Mouse (Mus musculus): ENCODE data around the gene Bmf.
"Not testable (repeated sequence)": the region's sequence is repeated elsewhere in the genome, so short reads cannot be mapped to it uniquely, and the experiment has no call there.

Bmf gene

GRCm38 (mm10) chr2:118549507-118550473 is at the start of gene Bmf:
Gene Bmf (minus strand): TSS chr2:118549687.
- DNase-seq (ENCODE audit: extremely low read depth, low read depth), result peak; percentile 96

DNA sequence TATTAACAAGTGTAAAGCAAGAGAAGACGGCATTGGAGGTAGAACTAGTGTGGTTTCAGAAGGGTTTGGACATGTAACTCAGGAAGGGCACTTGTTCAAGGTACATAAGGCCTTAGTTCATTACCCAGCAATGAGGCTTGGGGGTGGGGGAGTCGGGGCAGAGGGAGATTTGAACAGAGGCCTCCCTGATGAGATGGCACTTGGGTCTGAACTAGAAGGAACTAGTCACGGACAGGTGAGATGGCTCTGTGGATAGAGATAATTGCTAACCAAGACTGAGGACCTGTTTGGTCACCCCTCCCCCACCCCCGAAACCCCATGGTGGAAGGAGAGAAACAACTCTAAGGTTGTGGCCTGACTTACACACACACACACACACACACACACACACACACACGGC is 49.6 kb upstream of the Bmf start:
- peak; percentile 22 for DNase-seq (ENCODE audit: extremely low read depth, low read depth)

DNA sequence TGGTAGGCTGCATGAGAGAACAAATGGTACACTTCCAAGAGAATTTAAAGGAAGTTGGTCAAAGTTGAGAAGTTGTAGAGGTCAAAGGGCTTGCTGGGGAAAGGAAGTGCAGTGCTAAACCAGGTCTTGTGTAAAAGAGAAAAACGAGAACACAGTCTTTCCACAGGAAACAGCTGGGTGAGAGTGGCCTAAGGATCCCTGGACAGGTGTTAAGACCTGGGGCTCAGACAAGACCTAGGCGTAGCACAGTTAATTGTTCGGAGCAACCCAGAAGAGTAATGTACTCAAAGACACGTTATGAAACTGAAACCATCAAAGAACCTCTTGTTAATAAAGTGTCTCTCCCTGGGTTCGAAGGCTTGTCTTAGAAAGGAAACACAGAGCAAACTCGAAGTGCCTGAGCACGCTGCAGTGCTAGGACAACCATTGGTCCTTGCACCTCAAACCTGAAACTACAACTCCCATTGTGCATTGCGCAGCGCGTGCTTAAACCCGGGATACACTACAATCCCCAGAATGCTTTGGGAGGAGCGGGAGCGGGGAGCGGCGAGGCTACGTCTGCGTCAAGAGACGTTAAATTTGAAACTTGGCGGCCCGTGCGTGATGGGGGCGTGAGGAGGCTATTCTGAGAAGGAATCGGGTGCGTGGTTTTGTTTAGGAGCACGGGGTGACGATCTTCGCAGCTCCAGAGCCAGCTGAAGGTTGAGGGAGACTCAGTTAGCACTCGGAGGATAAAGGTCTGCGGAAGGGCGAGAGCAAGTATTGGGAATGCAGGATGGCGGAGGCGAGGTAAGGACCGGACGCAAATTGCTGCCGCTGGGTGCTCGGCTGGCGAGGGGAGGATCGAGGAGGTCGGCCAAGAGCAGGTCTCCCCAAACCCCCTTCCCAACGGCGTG is 48.4 kb upstream of the Bmf start, which contains the start of gene Bub1b:
Gene Bub1b (plus strand): TSS at position 539 of the 896 bp plus-strand sequence.
- DNase-seq (ENCODE audit: extremely low read depth, low read depth), result peak; percentile 86

DNA sequence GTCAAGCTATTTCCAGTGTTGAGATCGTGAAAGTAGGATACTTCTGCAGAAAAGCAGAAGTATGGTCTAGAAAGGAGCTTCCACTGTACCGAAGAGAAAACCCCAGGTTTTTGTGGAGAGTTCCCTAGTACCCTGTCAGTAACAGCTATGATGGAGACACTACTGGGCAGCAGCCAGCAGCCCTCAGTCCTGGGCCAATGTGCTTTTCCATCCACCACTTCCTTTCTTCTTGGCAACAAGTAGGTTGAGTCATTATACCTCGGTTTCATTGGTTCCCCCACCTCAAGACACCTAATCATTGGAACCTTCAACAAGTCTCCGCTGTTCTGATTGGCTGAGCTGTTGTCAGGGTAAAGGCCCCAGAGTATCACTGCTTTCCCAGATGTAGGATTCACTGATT is 41.6 kb upstream of the Bmf start:
- no peak for DNase-seq (ENCODE audit: extremely low read depth, low read depth)

DNA sequence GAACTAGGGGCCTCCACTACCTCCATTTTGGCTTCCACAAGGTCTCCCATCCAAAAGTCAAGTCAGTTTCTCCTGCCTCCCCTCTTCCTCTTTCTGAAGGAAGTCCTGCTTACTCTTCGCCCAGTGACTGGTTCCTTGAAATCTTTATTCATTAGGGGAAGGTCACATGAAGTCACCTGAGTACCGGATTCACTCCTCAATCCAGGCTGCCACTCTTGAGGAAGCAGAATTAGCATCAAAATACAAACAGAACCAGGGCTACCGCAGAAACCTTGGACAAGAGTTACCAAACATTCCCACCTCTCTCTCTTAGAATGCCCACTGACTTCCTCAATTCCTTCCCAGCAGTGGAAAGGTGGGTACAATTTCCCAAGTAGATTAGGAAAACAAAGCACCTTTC is 38.2 kb upstream of the Bmf start:
- DNase-seq (ENCODE audit: extremely low read depth, low read depth), result no peak

DNA sequence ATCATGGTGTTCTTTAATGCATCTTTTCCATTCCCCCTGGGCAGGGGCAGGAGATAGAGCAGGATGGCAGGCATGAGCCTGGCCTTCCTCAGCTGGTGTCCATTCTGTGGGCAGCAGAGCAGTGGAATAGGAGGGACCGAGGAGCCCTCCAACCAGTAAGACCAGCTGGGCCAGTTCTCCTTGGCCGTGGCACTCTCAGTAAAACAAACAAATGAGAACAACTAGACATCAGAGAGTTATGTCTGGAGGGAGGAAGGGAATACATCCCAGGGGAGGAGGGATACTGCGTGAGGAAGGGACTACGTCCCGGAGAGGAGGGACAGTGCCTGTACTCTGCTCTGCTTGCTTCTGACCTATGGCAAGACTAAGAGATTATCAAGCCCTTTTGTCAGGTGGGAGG is 36.5 kb upstream of the Bmf start:
- DNase-seq (ENCODE audit: extremely low read depth, low read depth), result no peak

- DNase-seq (ENCODE audit: extremely low read depth, low read depth), result peak; percentile 60
Observed at GRCm38 (mm10) chr2:118573135-118573534, 23.6 kb upstream of the Bmf start.

DNA sequence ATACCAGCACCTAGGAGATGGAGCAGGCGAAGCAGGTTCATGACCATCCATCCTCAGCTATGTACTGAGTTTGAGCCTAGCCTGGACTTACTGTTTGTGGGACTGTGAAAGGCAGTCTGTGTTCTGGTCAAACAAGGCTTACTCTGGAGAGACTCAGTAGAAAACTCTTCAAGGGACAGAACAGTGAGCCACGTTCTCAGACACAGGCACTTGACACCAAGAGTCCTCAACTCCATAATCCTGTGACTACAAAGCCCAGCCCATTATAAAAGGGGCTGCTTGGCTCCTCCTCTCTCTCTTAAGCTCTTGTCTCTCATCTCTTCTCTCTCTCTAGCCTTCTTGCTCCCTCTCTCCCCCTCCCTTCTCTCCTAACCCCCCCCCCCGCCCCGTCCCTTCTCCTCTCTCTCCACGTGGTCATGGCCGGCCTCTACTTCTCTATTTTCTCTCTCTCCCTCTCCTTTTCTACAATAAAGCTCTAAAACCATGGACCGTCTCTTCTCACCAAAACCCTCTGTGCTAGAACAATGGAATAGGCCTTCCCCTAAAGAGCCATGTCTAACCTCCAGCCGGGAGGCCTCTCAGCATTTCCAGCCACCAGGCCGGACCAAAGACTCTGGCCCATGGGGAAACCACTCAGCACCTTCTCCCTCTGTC is 22.8 kb upstream of the Bmf start:
- DNase-seq (ENCODE audit: extremely low read depth, low read depth), result no peak

DNA sequence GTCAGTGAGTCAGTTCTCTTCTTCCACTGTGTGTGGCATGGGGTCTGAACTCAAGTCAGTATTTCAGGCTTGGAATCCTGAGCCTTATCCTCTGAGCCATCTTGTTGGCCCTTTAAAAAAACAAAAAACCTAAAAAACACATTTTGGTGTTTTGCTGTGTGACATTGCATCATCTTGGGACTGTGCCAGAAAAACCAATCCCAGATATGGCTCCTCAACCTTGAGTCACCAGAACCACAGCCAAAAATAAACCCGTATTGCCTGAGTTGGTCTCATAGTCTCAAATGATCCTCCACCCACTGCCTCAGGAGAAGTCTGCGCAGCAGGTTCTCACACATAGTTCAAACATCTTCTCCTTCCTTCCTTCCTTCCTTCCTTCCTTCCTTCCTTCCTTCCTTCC is 21.5 kb upstream of the Bmf start:
- DNase-seq (ENCODE audit: extremely low read depth, low read depth), result no peak

DNA sequence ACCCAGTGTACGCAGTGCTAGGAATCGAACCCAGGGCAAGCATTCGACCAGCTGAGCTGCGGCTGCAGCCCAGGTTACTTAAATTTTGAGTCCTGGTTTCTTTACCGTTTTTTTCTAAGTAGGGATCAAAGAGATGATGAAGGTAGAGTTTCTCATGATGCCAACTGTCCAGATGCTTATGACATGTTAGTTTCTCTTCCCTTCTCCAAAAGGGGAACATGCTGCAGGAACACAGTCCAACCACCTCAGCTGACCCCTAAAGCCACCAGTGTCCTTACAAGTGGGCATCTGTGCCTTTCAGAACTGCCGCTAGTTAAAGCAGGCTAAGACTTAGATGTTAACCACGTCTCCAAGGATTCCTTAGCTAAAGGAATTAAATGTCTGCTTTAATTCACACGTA is 17.7 kb upstream of the Bmf start:
- no peak for DNase-seq (ENCODE audit: extremely low read depth, low read depth)

DNA sequence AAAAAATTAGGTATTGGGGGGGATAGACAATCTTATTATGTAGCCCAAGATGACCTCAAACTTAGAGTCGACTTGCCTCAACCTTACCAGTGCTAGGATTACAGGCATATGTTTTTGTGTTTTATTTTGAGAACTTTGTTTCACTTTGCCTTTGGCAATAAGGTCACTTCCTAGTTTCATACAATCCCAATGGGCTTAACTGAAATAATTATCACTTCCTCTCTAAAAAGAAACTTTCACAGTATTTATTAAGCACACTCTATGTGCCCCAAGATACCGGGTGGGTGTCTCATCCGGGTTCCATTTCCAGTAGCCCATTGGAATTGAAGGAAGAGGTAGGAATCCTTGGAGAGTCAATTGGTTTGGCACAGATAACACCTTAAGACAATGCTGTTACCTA is 12.9 kb upstream of the Bmf start:
- no peak for DNase-seq (ENCODE audit: extremely low read depth, low read depth)

GRCm38 (mm10) chr2:118562015-118562414 is 12.5 kb upstream of the Bmf start:
- DNase-seq (ENCODE audit: extremely low read depth, low read depth), result no peak

DNA sequence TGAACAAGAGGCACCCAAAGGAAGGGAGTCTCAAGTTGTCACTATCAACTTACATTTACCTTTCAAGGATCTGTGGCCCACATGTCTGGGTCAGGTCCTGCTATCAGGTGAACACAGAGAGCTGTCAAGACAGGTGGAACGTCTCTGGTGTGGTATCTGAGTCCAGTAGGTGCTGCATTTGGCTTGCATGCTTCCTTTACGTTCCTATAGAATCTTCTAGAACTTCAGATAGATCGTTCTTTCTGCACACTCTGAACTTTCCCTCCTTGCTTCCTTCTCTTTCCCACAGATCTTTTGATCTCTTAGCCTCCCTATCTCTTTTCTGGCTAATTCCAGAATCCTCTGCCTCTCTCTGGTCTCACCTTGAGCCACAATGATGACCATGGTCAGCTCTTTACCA is 8.9 kb upstream of the Bmf start:
- DNase-seq (ENCODE audit: extremely low read depth, low read depth), result no peak

DNA sequence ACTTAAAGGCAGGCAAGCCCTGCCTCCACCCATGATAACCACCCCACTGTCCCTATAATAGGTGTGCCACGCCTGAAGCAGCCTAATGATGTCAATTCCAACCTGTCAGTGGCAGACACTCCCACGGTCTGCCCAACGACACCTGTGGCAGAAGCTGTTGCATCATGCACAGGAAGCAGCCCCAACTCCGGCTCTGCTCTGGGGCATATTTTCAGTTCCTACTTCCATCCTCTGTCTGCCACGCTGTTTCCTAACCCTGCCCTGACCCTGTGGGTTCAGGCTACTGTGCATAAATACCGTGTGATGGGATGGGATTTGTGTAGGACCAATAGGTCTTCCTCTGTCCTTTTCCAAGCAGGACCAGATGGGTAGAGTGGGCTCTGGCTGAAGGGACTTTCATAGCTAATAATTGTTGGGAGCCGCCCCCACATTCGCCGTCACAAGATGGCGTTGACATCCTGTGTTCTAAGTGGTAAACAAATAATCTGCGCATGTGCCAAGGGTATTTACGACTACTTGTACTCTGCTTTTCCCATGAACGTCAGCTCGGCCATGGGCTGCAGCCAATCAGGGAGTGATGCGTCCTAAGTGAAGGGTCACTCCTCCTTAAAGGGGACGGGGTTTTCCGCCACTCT is 5.0 kb upstream of the Bmf start:
- DNase-seq (ENCODE audit: extremely low read depth, low read depth), result not testable (repeated sequence)

DNA sequence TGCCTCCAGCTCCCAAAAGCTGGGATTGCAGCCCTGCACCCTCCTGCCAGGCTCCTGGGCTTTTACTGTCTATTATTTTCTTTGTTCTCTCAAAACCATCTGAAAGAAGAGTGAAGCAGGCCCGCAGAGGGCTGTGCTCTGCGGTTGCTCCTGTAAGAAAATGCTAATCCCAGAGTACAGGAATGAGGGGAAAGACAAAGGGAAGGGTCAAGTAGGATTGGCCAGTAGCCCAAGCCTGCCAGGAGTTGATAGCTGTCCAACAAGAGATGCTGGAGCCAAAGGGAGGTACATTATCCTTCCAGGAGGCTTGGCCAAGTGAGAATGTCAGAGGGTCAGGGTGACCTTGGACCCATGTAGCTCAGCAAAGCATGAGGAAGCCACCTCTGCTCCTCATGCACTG is 2.1 kb upstream of the Bmf start:
- DNase-seq (ENCODE audit: extremely low read depth, low read depth), result no peak

DNA sequence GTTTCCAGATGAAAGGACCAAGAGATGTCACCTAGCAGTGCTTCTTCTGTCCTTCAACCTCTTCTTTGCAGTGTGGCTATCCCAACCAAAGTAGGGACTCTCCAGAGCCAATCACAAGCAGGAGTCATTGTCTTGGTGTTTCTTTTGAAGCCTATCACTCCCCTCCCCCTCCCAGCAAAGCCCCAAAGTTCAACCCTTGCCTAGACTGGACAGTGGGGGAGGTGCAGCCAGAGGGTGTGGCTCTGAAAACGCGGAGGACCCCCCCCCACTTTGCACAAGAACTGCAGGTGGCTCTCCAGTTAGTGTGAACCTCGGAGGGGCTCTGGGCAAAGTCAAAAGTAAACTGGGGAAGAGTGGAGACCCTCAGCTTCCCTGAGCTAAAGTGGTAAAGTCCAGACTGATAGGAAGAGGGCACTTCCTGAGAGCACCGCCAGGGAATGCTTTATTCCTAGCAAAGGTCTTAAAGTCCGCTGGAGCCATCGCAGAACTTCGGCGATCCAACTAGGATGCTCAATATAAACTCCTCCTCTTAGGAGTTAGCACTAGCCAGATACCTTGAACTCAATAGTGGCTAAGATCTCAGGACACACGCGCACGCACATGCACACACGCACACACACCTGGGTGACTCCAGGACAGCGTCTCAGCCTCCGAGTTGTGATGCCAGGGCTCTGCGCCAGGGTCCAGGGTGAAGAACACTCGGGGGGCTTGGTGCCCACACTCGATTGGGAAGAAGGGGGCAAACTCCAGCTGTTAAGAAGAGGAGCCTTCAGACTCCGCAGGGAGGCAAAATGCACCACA is 866 bp downstream of the Bmf start:
- no peak for DNase-seq (ENCODE audit: extremely low read depth, low read depth)

DNA sequence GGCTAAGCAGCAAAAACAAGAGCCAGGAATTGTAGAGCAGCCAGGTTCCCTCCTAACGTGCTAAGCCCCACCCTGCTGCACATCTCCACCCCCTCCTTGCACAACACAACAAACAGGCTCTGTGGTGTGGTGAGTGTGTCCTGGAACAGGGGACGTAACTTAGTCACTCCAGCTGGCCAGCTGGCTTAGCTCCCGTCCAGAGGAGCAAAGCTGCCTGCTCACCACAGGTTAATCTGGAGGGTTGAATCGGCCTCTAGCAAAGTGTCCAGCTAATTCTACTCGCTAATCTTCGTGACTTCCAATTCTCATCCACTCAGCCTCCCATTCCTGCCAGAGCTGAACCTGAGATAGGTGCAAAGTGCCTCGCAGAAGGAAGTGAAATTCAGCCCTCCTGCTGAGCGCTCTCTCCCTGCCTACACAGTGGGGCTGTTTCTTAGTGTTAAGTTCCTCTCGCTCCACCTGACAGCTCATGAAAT is 1.9 kb downstream of the Bmf start:
- no peak for DNase-seq (ENCODE audit: extremely low read depth, low read depth)

DNA sequence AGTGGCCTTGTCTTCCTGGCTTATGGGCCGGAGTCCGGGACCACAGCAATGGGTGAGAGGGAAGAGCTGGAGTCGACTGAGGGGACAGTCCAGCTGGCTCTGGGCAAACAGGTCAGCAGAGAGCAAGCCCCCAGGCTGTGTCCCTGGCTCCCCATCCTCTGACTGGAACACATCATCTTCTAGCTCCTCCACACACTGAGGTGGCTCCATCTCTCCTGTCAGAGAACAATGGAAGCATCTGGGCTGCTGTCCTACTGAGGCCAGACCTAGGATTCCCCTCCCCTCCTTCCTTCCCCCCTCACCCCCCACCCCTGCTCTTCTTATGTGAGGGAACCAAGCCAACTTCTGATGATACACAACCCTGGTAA is 2.7 kb downstream of the Bmf start:
- no peak for DNase-seq (ENCODE audit: extremely low read depth, low read depth)

DNA sequence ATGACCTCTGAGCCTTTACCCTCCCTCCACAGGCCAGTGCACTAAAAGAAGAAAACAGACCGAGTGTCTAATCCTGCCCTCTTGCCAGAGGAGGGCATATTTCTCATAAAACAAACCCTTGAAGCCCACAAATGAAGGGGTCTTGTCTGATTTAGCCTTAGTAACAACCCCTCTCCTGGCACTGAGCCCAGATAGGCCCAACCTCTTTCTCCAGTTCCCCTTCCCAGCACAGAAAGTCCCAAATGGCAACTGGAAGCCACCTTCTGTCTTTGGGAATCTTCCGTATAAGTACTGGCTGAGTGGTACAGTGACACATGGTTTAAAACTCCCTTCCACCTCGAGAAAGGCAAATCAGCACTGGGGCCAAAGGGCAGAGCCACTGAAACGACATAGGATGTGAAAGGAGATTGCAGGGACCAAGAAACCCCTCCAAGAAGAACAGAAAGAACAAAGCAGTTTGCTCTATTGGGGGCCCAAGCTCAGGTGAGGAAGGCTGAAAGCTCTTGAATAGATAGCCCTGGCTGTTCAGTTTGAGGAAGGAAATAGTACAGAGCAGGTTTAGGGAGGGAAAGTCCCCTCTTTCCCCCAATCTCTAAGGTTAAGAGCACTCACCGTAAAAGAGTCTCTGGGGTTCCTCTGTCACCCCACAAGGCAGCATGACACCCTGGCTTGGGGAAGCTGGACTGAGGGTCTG is 3.2 kb downstream of the Bmf start:
- no peak for DNase-seq (ENCODE audit: extremely low read depth, low read depth)
